Mouse (Mus musculus) lung, embryonic 16.5 days (tissue): Measurements from ENCODE around the gene Mvb12a. TPM values are rescaled to one million over a fixed set of nuclear protein-coding genes. Genes with fewer than 3 reads are reported as not detected.

Experiments
- ATAC-seq: fragments of 200-750 bp; cut with Nextera tagmentation; 2 replicates; pipeline ENCODE4 v1.8.0; 2017; ENCODE audit warnings: low read depth, mild to moderate bottlenecking, moderate library complexity
- H3K27ac ChIP-seq: fragments of 300-500 bp; sonication (generic); 2 replicates; pipeline ENCODE4 v1.5.1; 2014; ENCODE audit warnings: mild to moderate bottlenecking, control low read depth, low read length
- H3K27me3 ChIP-seq: fragments of 300-500 bp; sonication (generic); 2 replicates; pipeline ENCODE4 v1.6.1; 2014; ENCODE audit warnings: low read depth, low read length, mixed read lengths; ENCODE audit not compliant: control insufficient read depth, insufficient read depth
- H3K36me3 ChIP-seq: fragments of 300-500 bp; sonication (generic); 2 replicates; pipeline ENCODE4 v1.6.1; 2014; ENCODE audit warnings: low read length; ENCODE audit not compliant: control insufficient read depth, insufficient read depth
- H3K4me1 ChIP-seq: fragments of 300-500 bp; sonication (generic); replicated peaks from 2 replicates; pipeline ENCODE4 v1.6.1; 2014; ENCODE audit warnings: low read length, mixed read lengths; ENCODE audit not compliant: control insufficient read depth, insufficient read depth
- H3K4me2 ChIP-seq: fragments of 300-500 bp; sonication (generic); 2 replicates; pipeline ENCODE4 v1.6.1; 2014; ENCODE audit warnings: low read depth, low read length, control low read depth
- H3K4me3 ChIP-seq: fragments of 300-500 bp; sonication (generic); 2 replicates; pipeline ENCODE4 v1.5.1; 2014; ENCODE audit warnings: mild to moderate bottlenecking, low read length, control low read depth
- H3K9ac ChIP-seq: fragments of 300-500 bp; sonication (generic); 2 replicates; pipeline ENCODE4 v1.6.1; 2014; ENCODE audit warnings: low read length, control low read depth
- H3K9me3 ChIP-seq: fragments of 300-500 bp; sonication (generic); 2 replicates; pipeline ENCODE4 v1.6.1; 2016; ENCODE audit warnings: low read length; ENCODE audit not compliant: control insufficient read depth
- WGBS: fragments of 180-500 bp; shearing (Covaris S2); extraction: QIAGEN DNeasy Blood & Tissue Kit; methylation state at CpG from one replicate; pipeline ENCODE4 v1.1.7; 2014; 5-methylcytosine and 5-hydroxymethylcytosine counted together
- polyA plus RNA-seq: library from polyadenylated mRNA; unstranded; fragments of >200 nt; fragmentation: Nextera tagmentation; extraction: Ambion mirVana; gene quantifications from 2 replicates; pipeline ENCODE4 v1.2.1, GENCODE M21; 2015

Gene Mvb12a
- polyA plus RNA-seq, 1 experiment from 2014 or later: 96.3 TPM

- Histone ChIP-seq H3K4me1 (peaks cover 9% of the 10 kb centered on the region), H3K9me3 (0 out of 2 replicates have a peak, but pooled peaks cover 2% of the 10 kb centered on the region), H3K27me3 (no peaks in the 10 kb centered on the region), H3K4me2 (peak within 1 kb of the TSS; percentile 74), H3K27ac (peak within 1 kb of the TSS; percentile 91), H3K4me3 (peak within 1 kb of the TSS; percentile 62), H3K36me3 (no peaks in the 10 kb centered on the region), H3K9ac (peak within 1 kb of the TSS; percentile 70)
- ATAC-seq: no peak
- 11% methylated on average over 13 of the region's 13 CpGs for WGBS
Measured at GRCm38 (mm10) chr8:71568387-71568937, 25.7 kb downstream of the Mvb12a start, which contains the start of gene Slc27a1. Gene Slc27a1 (plus strand): TSS chr8:71568882.

- Histone ChIP-seq H3K4me2 (peak overlapping the region; percentile 74), H3K4me3 (peak overlapping the region; percentile 62), H3K27ac (peak overlapping the region; percentile 91), H3K9ac (peak overlapping the region; percentile 70), H3K27me3 (no peaks in the 10 kb centered on the region), H3K9me3 (0 out of 2 replicates have a peak, but pooled peaks cover 2% of the 10 kb centered on the region), H3K36me3 (no peaks in the 10 kb centered on the region), H3K4me1 (peaks cover 9% of the 10 kb centered on the region)
- ATAC-seq: no peak
- WGBS: 30% methylated on average over 6 of the region's 6 CpGs
Measured at GRCm38 (mm10) chr8:71568941-71569340, 26.2 kb downstream of the Mvb12a start.

- peaks cover 9% of the 10 kb centered on the region for H3K4me1 ChIP-seq
- H3K27ac ChIP-seq: peak overlapping the region; percentile 91
- WGBS: under 1% methylated on average over 51 of the region's 51 CpGs
- H3K9ac ChIP-seq: peak overlapping the region; percentile 70
- H3K36me3 ChIP-seq: no peaks in the 10 kb centered on the region
- peak overlapping the region; percentile 62 for H3K4me3 ChIP-seq
- H3K27me3 ChIP-seq: no peaks in the 10 kb centered on the region
- ATAC-seq: peak; percentile 77
- H3K4me2 ChIP-seq: peak overlapping the region; percentile 74
- H3K9me3 ChIP-seq: no peaks in the 10 kb centered on the region
Measured at GRCm38 (mm10) chr8:71569366-71570290, 26.9 kb downstream of the Mvb12a start.

GRCm38 (mm10) chr8:71570291-71570954, 27.7 kb downstream of the Mvb12a start:
- H3K9me3 ChIP-seq: no peaks in the 10 kb centered on the region
- peak overlapping the region; percentile 85 for H3K27ac ChIP-seq
- no peaks in the 10 kb centered on the region for H3K27me3 ChIP-seq
- ATAC-seq: peak; percentile 87
- H3K36me3 ChIP-seq: no peaks in the 10 kb centered on the region
- peak overlapping the region; percentile 74 for H3K4me2 ChIP-seq
- H3K9ac ChIP-seq: peak overlapping the region; percentile 67
- H3K4me1 ChIP-seq: peaks cover 9% of the 10 kb centered on the region
- WGBS: under 1% methylated on average over 41 of the region's 41 CpGs
- H3K4me3 ChIP-seq: peak overlapping the region; percentile 62

GRCm38 (mm10) chr8:71572077-71572476, 29.4 kb downstream of the Mvb12a start:
- Histone ChIP-seq H3K27ac (peak overlapping the region; percentile 60; the same call in 1 of the 2 replicates), H3K9me3 (no peaks in the 10 kb centered on the region), H3K9ac (no peak overlapping the region), H3K4me1 (peaks cover 9% of the 10 kb centered on the region), H3K4me3 (no peak overlapping the region), H3K4me2 (no peak overlapping the region), H3K27me3 (no peaks in the 10 kb centered on the region), H3K36me3 (no peaks in the 10 kb centered on the region)
- ATAC-seq: no peak
- 77% methylated on average over 2 of the region's 2 CpGs for WGBS

- Histone ChIP-seq H3K4me1 (peaks cover 9% of the 10 kb centered on the region), H3K9me3 (no peaks in the 10 kb centered on the region), H3K27me3 (no peaks in the 10 kb centered on the region), H3K4me2 (no peak overlapping the region), H3K27ac (peak overlapping the region; percentile 60), H3K4me3 (no peak overlapping the region), H3K9ac (no peak overlapping the region), H3K36me3 (no peaks in the 10 kb centered on the region)
- WGBS: 59% methylated on average over 9 of the region's 9 CpGs
- peak; percentile 5; the same call in 1 of the 2 replicates for ATAC-seq
Measured at GRCm38 (mm10) chr8:71572847-71573633, 30.3 kb downstream of the Mvb12a start.

GRCm38 (mm10) chr8:71574426-71574825, 31.7 kb downstream of the Mvb12a start:
- Histone ChIP-seq H3K9ac (no peak overlapping the region), H3K9me3 (no peaks in the 10 kb centered on the region), H3K27ac (no peak overlapping the region), H3K27me3 (no peaks in the 10 kb centered on the region), H3K36me3 (no peaks in the 10 kb centered on the region), H3K4me1 (no peaks in the 10 kb centered on the region), H3K4me2 (no peak overlapping the region), H3K4me3 (no peak overlapping the region)
- no peak for ATAC-seq
- 64% methylated on average over 7 of the region's 7 CpGs for WGBS

GRCm38 (mm10) chr8:71575020-71575419, 32.3 kb downstream of the Mvb12a start:
- H3K4me2 ChIP-seq: no peak overlapping the region
- no peaks in the 10 kb centered on the region for H3K9me3 ChIP-seq
- H3K4me1 ChIP-seq: no peaks in the 10 kb centered on the region
- H3K9ac ChIP-seq: no peak overlapping the region
- no peaks in the 10 kb centered on the region for H3K27me3 ChIP-seq
- no peak for ATAC-seq
- no peak overlapping the region for H3K4me3 ChIP-seq
- no peaks in the 10 kb centered on the region for H3K36me3 ChIP-seq
- WGBS: 50% methylated on average over 1 of the region's 1 CpGs
- H3K27ac ChIP-seq: no peak overlapping the region
